Mouse (Mus musculus): ENCODE results near the gene Trpm7. TPM values are rescaled to one million over a fixed set of nuclear protein-coding genes. Genes with fewer than 3 reads are reported as not detected.

Trpm7 gene
- 10 to 100 TPM; 48.2 to 64.7 TPM for polyA plus RNA-seq (2017; shearing (Covaris generic))

GRCm38 (mm10) chr2:126875871-126876796 is at the start of gene Trpm7:
Gene Trpm7 (minus strand): TSS chr2:126876230.

GRCm38 (mm10) chr2:126783370-126783769 is 92.7 kb downstream of the Trpm7 start, which contains the start of gene Usp50:
Gene Usp50 (minus strand): TSS chr2:126783470.

Other genes with a start within 250 kb of the Trpm7 start
- 10 to 100 TPM; 69.5 to 80.0 TPM for gene Gabpb1, start 199.9 kb downstream of the Trpm7 start, polyA plus RNA-seq (2017; shearing (Covaris generic))
- gene Usp8, start 168.9 kb downstream of the Trpm7 start, polyA plus RNA-seq (2017; shearing (Covaris generic)), result 10 to 100 TPM; 39.2 to 41.5 TPM
- 1 to 10 TPM; 1.9 to 3.1 TPM for gene Usp50, start 92.8 kb downstream of the Trpm7 start, polyA plus RNA-seq (2017; shearing (Covaris generic))
- 10 to 100 TPM; 54.4 to 69.6 TPM for gene Sppl2a, start 57.0 kb upstream of the Trpm7 start, polyA plus RNA-seq (2017; shearing (Covaris generic))
- gene Ap4e1, start 132.5 kb upstream of the Trpm7 start, polyA plus RNA-seq (2017; shearing (Covaris generic)), result 10 to 100 TPM; 13.7 to 15.9 TPM
- gene Blvra, start 194.4 kb upstream of the Trpm7 start, polyA plus RNA-seq (2017; shearing (Covaris generic)), result 10 to 100 TPM; 81.4 to 92.6 TPM

Measured in activated CD4-positive, CD25-positive, alpha-beta regulatory T cell (primary cell).